Mouse (Mus musculus) neural tube, embryonic 11.5 days (tissue): ENCODE data around the gene Nacc1. TPM values are rescaled to one million over a fixed set of nuclear protein-coding genes. Genes with fewer than 3 reads are reported as not detected.
"Not testable (repeated sequence)": the region's sequence is repeated elsewhere in the genome, so short reads cannot be mapped to it uniquely, and the experiment has no call there.

Source experiments
- ATAC-seq: fragments of 200-750 bp; cut with Nextera tagmentation; 2 replicates; pipeline ENCODE4 v1.8.0; 2017; ENCODE audit warnings: moderate number of reproducible peaks, mild to moderate bottlenecking, moderate TSS enrichment, moderate library complexity; ENCODE audit not compliant: insufficient read depth, low FRiP score, low TSS enrichment
- DNase-seq: peaks from one replicate; pipeline ENCODE4 v3.0.0-alpha.2; 2015; ENCODE audit warnings: low spot score
- H3K27ac ChIP-seq: fragments of 300-500 bp; sonication (generic); 2 replicates; pipeline ENCODE4 v1.5.1; 2014; ENCODE audit warnings: low read depth, mild to moderate bottlenecking, low read length
- H3K27me3 ChIP-seq: fragments of 300-500 bp; sonication (generic); 2 replicates; pipeline ENCODE4 v1.6.1; 2014; ENCODE audit warnings: mild to moderate bottlenecking, low read length, mixed read lengths; ENCODE audit not compliant: control insufficient read depth, insufficient read depth
- H3K36me3 ChIP-seq: fragments of 300-500 bp; sonication (generic); 2 replicates; pipeline ENCODE4 v1.6.1; 2014; ENCODE audit warnings: mild to moderate bottlenecking, low read length, moderate library complexity, mixed read lengths; ENCODE audit not compliant: control insufficient read depth, insufficient read depth
- H3K4me1 ChIP-seq: fragments of 300-500 bp; sonication (generic); 2 replicates; pipeline ENCODE4 v1.6.1; 2014; ENCODE audit warnings: low read length, mixed read lengths; ENCODE audit not compliant: control insufficient read depth, insufficient read depth
- H3K4me2 ChIP-seq: fragments of 300-500 bp; sonication (generic); 2 replicates; pipeline ENCODE4 v1.6.1; 2014; ENCODE audit warnings: low read depth, mild to moderate bottlenecking, moderate library complexity
- H3K4me3 ChIP-seq: fragments of 300-500 bp; sonication (generic); 2 replicates; pipeline ENCODE4 v1.5.1; 2014; ENCODE audit warnings: low read depth, low read length
- H3K9ac ChIP-seq: fragments of 300-500 bp; sonication (generic); 2 replicates; pipeline ENCODE4 v1.6.1; 2014; ENCODE audit warnings: mild to moderate bottlenecking, low read length
- H3K9me3 ChIP-seq: fragments of 300-500 bp; sonication (generic); 2 replicates; pipeline ENCODE4 v1.6.1; 2016; ENCODE audit warnings: low read length; ENCODE audit not compliant: control insufficient read depth
- WGBS: fragments of 180-500 bp; shearing (Covaris S2); extraction: QIAGEN DNeasy Blood & Tissue Kit; methylation state at CpG from one replicate; pipeline ENCODE4 v1.1.7; 2014; 5-methylcytosine and 5-hydroxymethylcytosine counted together
- polyA plus RNA-seq: library from polyadenylated mRNA; unstranded; fragments of >200 nt; fragmentation: Nextera tagmentation; extraction: Ambion mirVana; gene quantifications from 2 replicates; pipeline ENCODE4 v1.2.1, GENCODE M21; 2014

The Nacc1 gene
- polyA plus RNA-seq, 1 experiment from 2014 or later: 26.2 TPM

DNA sequence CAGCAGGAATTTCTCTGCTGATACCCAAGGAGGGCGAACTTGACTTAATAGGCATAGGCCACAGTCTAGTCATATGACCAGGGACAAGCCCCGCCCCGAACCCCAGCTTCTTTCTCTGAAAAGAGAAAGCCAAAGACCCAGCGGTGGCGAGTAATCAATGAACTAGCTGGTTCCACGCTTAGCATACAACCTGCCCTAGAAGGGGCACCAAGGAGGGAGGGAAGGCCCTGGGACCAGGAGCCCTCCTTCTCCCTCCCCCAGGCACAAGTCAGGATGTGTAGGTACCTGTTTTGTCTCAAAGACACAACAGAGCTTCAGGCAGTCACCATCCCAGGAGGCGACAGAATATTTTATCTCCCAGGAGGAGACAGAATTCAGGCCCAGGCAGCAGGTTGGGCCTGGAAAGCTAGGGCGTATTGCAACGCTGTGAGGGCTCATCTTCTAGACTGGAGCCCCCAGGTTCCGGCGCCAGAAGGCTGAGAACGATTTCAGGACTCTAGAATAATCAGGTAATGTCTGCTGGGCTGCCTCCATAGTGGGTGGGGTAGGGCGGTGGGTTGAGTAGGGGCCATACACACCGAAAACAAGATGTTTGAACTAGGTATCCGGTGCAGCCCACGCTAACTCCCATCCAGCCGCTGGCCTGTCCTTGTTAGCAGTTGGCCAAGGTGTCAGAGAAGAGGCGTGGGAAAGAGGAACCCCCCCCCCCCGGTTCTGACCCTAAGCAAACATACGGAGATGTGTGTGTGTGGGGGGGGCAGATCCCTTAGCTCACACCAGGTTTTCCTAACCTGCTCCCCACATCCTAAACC is 1.3 kb downstream of the Nacc1 start, which contains the start of gene Trmt1:
Gene Trmt1 (plus strand): TSS at position 117 of the 812 bp plus-strand sequence.
- Histone ChIP-seq H3K9me3 (no peaks in the 10 kb centered on the region), H3K36me3 (no peaks in the 10 kb centered on the region), H3K4me1 (peaks cover 16% of the 10 kb centered on the region), H3K4me2 (peak within 1 kb of the TSS; percentile 86), H3K27me3 (no peaks in the 10 kb centered on the region), H3K27ac (peak within 1 kb of the TSS; percentile 86), H3K4me3 (peak within 1 kb of the TSS; percentile 96), H3K9ac (peak within 1 kb of the TSS; percentile 98)
- 9% methylated on average over 20 of the region's 20 CpGs for WGBS
- DNase-seq (peak; percentile 26), ATAC-seq (0 out of 2 replicates have a peak, but pooled peaks have one; percentile 1)

- no peaks in the 10 kb centered on the region for H3K9me3 ChIP-seq
- no peak for DNase-seq
- H3K27ac ChIP-seq: no peak overlapping the region
- no peak overlapping the region for H3K4me2 ChIP-seq
- ATAC-seq: no peak
- no peak overlapping the region for H3K9ac ChIP-seq
- no peaks in the 10 kb centered on the region for H3K27me3 ChIP-seq
- no peak overlapping the region for H3K4me3 ChIP-seq
- no peaks in the 10 kb centered on the region for H3K36me3 ChIP-seq
- 44% methylated on average over 3 of the region's 3 CpGs for WGBS
- H3K4me1 ChIP-seq: peaks cover 11% of the 10 kb centered on the region
These were observed 3.1 kb downstream of the Nacc1 start for GRCm38 (mm10) chr8:84684537-84684936.

DNA sequence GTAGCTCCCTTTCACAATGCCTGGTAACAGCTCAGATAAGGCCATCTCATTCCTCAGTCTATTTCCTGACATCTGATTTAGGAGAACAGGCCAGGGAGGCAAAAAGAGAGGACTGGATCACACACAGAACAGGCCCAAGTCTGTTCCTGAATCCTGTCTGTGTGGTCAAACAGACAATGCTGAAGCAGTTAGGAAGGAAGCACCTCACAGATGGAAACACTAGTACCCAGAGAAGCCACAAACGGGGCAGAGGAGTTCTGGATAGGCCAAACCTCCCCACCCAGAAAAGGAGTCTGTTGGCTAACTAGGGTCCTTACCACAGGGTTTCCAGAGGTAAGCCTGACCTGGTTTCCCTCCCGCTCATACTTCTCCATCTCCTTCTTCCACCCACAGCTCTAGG is 5.4 kb downstream of the Nacc1 start:
- Histone ChIP-seq H3K9ac (no peak overlapping the region), H3K4me3 (no peak overlapping the region), H3K36me3 (no peaks in the 10 kb centered on the region), H3K4me2 (no peak overlapping the region), H3K27ac (no peak overlapping the region), H3K4me1 (peaks cover 11% of the 10 kb centered on the region), H3K27me3 (no peaks in the 10 kb centered on the region), H3K9me3 (no peaks in the 10 kb centered on the region)
- no peak for ATAC-seq
- no peak for DNase-seq
- 91% methylated on average over 2 of the region's 2 CpGs for WGBS

DNA sequence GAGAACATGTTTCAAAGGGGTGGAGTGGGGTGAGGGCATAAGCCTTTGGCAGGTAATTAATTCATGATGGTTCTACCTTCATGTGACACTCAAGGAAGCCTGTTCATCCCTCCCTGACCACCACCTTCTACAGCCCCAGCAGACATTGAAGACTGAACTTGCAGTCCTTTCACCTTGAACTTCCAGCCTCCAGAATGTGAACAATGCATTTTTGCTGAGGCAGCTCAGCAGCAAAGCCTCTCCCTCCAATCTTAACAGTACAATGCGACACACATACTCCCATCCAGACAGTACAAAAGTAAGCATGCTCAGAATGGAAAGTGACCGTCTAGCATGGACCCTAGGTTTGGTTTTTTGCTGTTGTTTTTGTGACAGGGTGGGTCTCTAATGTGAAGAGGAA is 6.2 kb downstream of the Nacc1 start:
- no peak overlapping the region for H3K27ac ChIP-seq
- no peaks in the 10 kb centered on the region for H3K36me3 ChIP-seq
- H3K9me3 ChIP-seq: no peaks in the 10 kb centered on the region
- 97% methylated on average over 2 of the region's 2 CpGs for WGBS
- DNase-seq (no peak), ATAC-seq (no peak)
- no peak overlapping the region for H3K4me3 ChIP-seq
- peaks cover 8% of the 10 kb centered on the region for H3K4me1 ChIP-seq
- H3K9ac ChIP-seq: no peak overlapping the region
- no peaks in the 10 kb centered on the region for H3K27me3 ChIP-seq
- H3K4me2 ChIP-seq: no peak overlapping the region

DNA sequence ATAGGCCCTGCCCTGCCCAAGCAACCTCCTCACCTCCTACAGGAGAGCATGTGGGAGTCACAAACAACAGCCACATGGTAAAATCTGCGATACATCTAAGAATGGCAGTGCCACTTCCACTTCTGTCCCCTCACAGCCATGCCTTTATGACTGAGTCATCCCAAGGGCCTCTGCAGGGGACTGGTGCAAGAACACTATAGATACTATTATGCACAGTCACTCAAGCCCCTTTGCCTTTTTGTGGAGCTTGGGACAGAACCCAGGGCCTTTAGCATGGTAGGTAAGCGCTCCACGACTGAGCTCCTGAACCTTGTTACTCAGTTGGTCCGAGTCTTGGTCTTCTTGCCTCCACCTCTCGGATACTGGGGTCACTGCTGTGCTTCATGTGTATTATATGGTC is 10.4 kb downstream of the Nacc1 start:
- Histone ChIP-seq H3K4me3 (no peak overlapping the region), H3K27me3 (no peaks in the 10 kb centered on the region), H3K9ac (no peak overlapping the region), H3K9me3 (no peaks in the 10 kb centered on the region), H3K27ac (no peak overlapping the region), H3K4me1 (no peaks in the 10 kb centered on the region), H3K36me3 (peaks cover 15% of the 10 kb centered on the region), H3K4me2 (no peak overlapping the region)
- ATAC-seq (no peak), DNase-seq (no peak)
- WGBS: 95% methylated on average over 5 of the region's 5 CpGs

- H3K27me3 ChIP-seq, H3K9me3 ChIP-seq, H3K4me2 ChIP-seq, H3K9ac ChIP-seq, H3K27ac ChIP-seq, H3K4me3 ChIP-seq, H3K4me1 ChIP-seq, ATAC-seq, DNase-seq: not testable (repeated sequence)
- H3K36me3 ChIP-seq: peaks cover 14% of the 10 kb centered on the region
- WGBS: 91% methylated on average over 5 of the region's 5 CpGs
These were observed 17.2 kb downstream of the Nacc1 start for GRCm38 (mm10) chr8:84670295-84671006.

- ATAC-seq: no peak
These were observed 18.8 kb downstream of the Nacc1 start for GRCm38 (mm10) chr8:84668731-84669485.

DNA sequence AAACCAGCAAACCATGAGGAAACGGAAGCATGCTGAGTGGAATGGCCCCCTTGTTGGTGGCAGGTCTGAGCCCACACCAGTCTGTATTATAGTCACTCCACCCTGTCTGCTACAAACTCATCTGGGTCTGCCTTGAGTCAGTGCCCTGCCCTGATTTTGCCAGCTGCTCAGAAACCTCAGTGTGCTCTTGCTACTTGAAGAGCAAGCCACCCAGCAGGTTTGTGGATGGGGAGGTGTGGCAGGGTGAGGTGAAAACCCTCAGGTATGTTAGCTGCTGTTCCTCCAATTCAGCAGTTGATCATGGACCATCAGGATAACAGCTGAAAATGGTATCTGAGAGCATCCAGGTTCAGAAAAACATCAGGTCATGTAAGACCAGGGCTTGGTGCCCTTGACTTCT is 19.6 kb downstream of the Nacc1 start:
- no peak for ATAC-seq
- H3K27ac ChIP-seq: no peak overlapping the region
- peaks cover 2% of the 10 kb centered on the region; the same call in 1 of the 2 replicates for H3K36me3 ChIP-seq
- no peaks in the 10 kb centered on the region for H3K9me3 ChIP-seq
- no peak overlapping the region for H3K4me2 ChIP-seq
- H3K27me3 ChIP-seq: no peaks in the 10 kb centered on the region
- DNase-seq: no peak
- H3K4me1 ChIP-seq: peaks cover 8% of the 10 kb centered on the region
- H3K9ac ChIP-seq: no peak overlapping the region
- no peak overlapping the region for H3K4me3 ChIP-seq
- WGBS: 88% methylated on average over 1 of the region's 1 CpGs

More at GRCm38 (mm10) chr8:84668731-84669485, 18.8 kb downstream of the Nacc1 start:
- Histone ChIP-seq H3K27ac (no peak overlapping the region), H3K4me3 (no peak overlapping the region), H3K9me3 (no peaks in the 10 kb centered on the region), H3K27me3 (no peaks in the 10 kb centered on the region), H3K4me1 (peaks cover 5% of the 10 kb centered on the region), H3K36me3 (peaks cover 5% of the 10 kb centered on the region), H3K4me2 (no peak overlapping the region), H3K9ac (no peak overlapping the region)
- DNase-seq: no peak
- 84% methylated on average over 6 of the region's 6 CpGs for WGBS
